Comparison of ENCODE assay signal across 8 mouse cellular contexts in genomic region chr5:3146544-3147295, GRCm38 (mm10).
DNase-seq lines count a peak whose midpoint lies in the region; ATAC-seq lines count a peak whose summit lies in the region.
"Not testable (repeated sequence)": the region's sequence is repeated elsewhere in the genome, so short reads cannot be mapped to it uniquely, and the experiment has no call there.

No protein-coding gene starts in this region.

- H3K27ac ChIP-seq in neural tube, embryonic 13.5 days (replicated peaks), result not testable (repeated sequence)

- H3K4me1 ChIP-seq in neural tube, embryonic 13.5 days (replicated peaks), result not testable (repeated sequence)

- not testable (repeated sequence) for H3K4me3 ChIP-seq in neural tube, embryonic 13.5 days

- peak; percentile 18 for DNase-seq in MN1 (ENCODE audit: low spot score)
- peak; percentile 41 for DNase-seq in embryo, embryonic 10 days (ENCODE audit: low spot score)
- peak; percentile 79 for DNase-seq in induced T-regulatory cell, adult 2 months (ENCODE audit: low read depth)
- DNase-seq in layer of hippocampus, adult 9-10 months (ENCODE audit: low spot score), result peak; percentile 16
- DNase-seq in lung, postnatal 10 days, result peak; percentile 36
- peak; percentile 9 to 11 for DNase-seq in thymus, postnatal 36 days

- not testable (repeated sequence) for H3K27me3 ChIP-seq in neural tube, embryonic 13.5 days

- not testable (repeated sequence) for H3K9ac ChIP-seq in neural tube, embryonic 13.5 days

- not testable (repeated sequence) for H3K4me2 ChIP-seq in neural tube, embryonic 13.5 days

- H3K36me3 ChIP-seq in neural tube, embryonic 13.5 days, result not testable (repeated sequence)

- ATAC-seq in granulocyte monocyte progenitor cell, adult 5-6 weeks (replicated peaks; ENCODE audit: poor library complexity, severe bottlenecking), result peak; percentile 91
- peak; percentile 65 for ATAC-seq in neural tube, embryonic 13.5 days (ENCODE audit: low read depth)

- 51% methylated on average over 10 of the region's 11 CpGs for WGBS in neural tube, embryonic 13.5 days

- not testable (repeated sequence) for H3K9me3 ChIP-seq in neural tube, embryonic 13.5 days

Comparison
In these comparisons a context has a peak if more than half of its experiments do, and no peak if none do; other contexts are left out.
1. DNase-seq: peak in every context shown above with its lines; median percentile 79 in induced T-regulatory cell, adult 2 months; 41 in embryo, embryonic 10 days; 36 in lung, postnatal 10 days; 18 in MN1; 16 in layer of hippocampus, adult 9-10 months; 10 in thymus, postnatal 36 days.